Mouse (Mus musculus): Measurements from ENCODE around the gene Nod2. TPM values are rescaled to one million over a fixed set of nuclear protein-coding genes. Genes with fewer than 3 reads are reported as not detected.

Gene Nod2
- total RNA-seq, 2 experiments from 2014 or later, result 0.19 TPM; not detected in 1

DNA sequence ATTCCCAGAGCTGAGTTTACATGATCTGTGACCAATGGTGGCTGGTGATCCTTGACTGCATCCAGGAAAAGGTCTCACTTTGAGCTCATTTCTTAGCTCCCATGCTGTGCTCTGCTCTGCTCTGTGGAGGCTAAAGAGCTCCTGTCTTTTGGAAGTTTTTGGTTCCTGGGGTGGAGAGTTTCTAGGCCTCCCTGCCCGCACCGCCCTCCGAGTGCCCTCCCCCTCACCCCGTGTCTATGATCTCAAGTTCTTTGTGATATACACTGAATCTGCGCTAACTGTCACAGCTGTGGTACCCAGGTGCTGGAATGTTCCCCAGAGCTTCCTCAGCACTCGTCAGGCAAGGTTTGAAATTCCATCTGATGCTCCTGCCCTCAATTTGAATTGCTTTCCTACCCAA, 23.7 kb downstream of the Nod2 start:
- ATAC-seq (replicated peaks; ENCODE audit: low FRiP score, low TSS enrichment, poor library complexity, severe bottlenecking), result no peak

DNA sequence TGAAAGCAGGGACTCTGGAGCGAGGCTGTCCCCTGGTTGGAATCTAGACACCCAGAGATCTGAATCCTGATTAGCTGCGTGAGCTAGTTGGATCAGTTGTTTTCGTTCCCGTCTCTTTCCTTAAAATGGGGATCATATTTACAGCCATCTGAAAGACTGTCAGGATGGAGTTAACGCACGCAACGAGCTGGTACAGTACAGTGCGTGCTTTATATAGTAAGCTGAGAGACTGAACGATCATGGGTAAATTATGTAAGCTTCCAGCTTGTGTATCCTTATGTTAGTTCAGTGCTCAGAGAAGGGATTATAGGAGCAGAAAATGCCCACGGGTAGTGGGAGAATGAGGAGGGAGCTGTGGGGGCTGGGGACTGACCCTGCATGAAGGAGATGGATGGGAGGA, 24.5 kb downstream of the Nod2 start:
- ATAC-seq (replicated peaks; ENCODE audit: low FRiP score, low TSS enrichment, poor library complexity, severe bottlenecking), result no peak

- ATAC-seq (replicated peaks; ENCODE audit: low FRiP score, low TSS enrichment, poor library complexity, severe bottlenecking), result no peak
Measured at GRCm38 (mm10) chr8:88673859-88674258, 26.7 kb downstream of the Nod2 start.

DNA sequence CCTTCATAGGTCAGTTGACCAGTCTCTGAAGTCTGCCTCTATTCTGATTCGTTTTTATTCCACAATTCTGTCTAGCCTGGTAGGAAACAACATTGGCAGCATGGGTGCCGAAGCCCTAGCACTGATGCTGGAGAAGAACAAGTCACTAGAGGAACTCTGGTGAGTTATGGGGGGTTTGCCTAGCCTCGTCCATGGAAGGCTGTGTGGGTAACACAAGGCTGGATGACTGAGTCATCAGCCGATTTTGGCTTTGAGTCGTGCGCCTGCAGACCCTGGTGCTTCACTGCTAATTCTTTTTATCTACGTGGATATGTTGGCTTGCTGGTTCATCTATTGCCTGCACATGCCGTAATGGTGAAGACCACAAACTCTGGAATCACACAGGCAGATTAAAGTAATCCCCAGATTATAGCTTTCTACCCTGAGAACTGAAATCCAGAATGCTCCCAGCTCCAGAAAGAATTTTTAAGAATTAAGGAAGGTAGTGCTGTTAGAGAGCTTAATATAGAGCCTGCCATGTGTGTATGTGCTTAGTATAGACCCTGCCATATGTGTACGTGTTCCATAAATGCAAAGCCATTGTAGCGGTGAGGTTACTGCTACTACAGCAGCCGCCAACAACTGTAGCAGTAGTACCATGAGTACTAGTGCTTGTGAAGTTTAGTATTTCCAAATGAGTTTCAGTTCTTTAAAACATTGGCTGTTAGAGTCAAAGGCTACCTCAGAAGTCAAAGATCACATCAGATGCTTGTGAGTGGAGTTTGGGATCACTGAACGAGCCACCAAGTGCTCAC, 28.5 kb downstream of the Nod2 start:
- ATAC-seq (replicated peaks; ENCODE audit: low FRiP score, low TSS enrichment, poor library complexity, severe bottlenecking), result no peak

GRCm38 (mm10) chr8:88677071-88677470, 30.0 kb downstream of the Nod2 start:
- no peak for ATAC-seq (replicated peaks; ENCODE audit: low FRiP score, low TSS enrichment, poor library complexity, severe bottlenecking)

GRCm38 (mm10) chr8:88680566-88680965, 33.5 kb downstream of the Nod2 start:
- ATAC-seq (replicated peaks; ENCODE audit: low FRiP score, low TSS enrichment, poor library complexity, severe bottlenecking), result no peak

- ATAC-seq (replicated peaks; ENCODE audit: low FRiP score, low TSS enrichment, poor library complexity, severe bottlenecking), result no peak
Measured at GRCm38 (mm10) chr8:88681046-88681445, 33.9 kb downstream of the Nod2 start.

GRCm38 (mm10) chr8:88683656-88684289, 36.7 kb downstream of the Nod2 start:
- ATAC-seq (replicated peaks; ENCODE audit: low FRiP score, low TSS enrichment, poor library complexity, severe bottlenecking), result no peak

- ATAC-seq (replicated peaks; ENCODE audit: low FRiP score, low TSS enrichment, poor library complexity, severe bottlenecking), result no peak
Measured at GRCm38 (mm10) chr8:88686226-88686905, 39.3 kb downstream of the Nod2 start.

DNA sequence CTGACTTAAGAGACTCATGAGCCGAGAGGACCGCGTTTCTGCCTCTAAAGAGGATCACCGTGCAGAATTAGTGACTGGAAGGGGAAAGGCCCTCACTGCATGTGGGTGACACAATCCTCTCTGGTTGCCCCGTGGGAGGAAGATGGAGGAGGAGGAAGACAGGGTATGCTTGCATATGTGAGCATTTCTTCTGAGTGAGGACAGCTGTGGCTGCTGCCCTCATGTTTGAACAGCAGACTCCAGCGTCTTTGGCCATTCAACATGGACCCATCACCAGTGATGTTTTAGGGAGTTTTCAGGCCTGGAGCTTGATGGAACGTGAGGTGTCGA, 39.8 kb downstream of the Nod2 start:
- no peak for ATAC-seq (replicated peaks; ENCODE audit: low FRiP score, low TSS enrichment, poor library complexity, severe bottlenecking)

GRCm38 (mm10) chr8:88689151-88689550, 42.0 kb downstream of the Nod2 start:
- no peak for ATAC-seq (replicated peaks; ENCODE audit: low FRiP score, low TSS enrichment, poor library complexity, severe bottlenecking)

- ATAC-seq (replicated peaks; ENCODE audit: low FRiP score, low TSS enrichment, poor library complexity, severe bottlenecking), result no peak
Measured at GRCm38 (mm10) chr8:88689891-88690290, 42.8 kb downstream of the Nod2 start.

GRCm38 (mm10) chr8:88691342-88691948, 44.3 kb downstream of the Nod2 start:
- ATAC-seq (replicated peaks; ENCODE audit: low FRiP score, low TSS enrichment, poor library complexity, severe bottlenecking), result no peak

- ATAC-seq (replicated peaks; ENCODE audit: low FRiP score, low TSS enrichment, poor library complexity, severe bottlenecking), result no peak
Measured at GRCm38 (mm10) chr8:88691961-88692360, 44.8 kb downstream of the Nod2 start.

DNA sequence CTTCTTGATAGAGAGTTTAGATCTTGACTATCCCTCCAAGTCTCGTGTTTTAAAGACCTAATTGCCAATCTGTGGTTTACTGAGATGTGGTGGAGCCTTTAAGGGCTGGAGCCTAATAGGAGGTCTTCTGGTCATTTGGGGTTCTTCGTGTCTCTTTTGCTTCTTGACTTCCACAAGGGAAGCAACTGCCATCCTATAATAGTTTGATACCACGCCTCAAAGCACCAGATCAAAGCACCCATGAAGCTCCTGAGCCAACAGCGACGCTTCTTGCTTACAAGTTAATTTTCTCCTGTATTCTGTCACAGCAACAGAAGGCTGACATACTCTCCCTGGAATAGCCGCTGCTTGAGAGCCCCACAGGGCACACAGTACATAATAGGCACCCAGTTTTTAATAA, 45.8 kb downstream of the Nod2 start:
- no peak for ATAC-seq (replicated peaks; ENCODE audit: low FRiP score, low TSS enrichment, poor library complexity, severe bottlenecking)

- no peak for ATAC-seq (replicated peaks; ENCODE audit: low FRiP score, low TSS enrichment, poor library complexity, severe bottlenecking)
Measured at GRCm38 (mm10) chr8:88693376-88693775, 46.3 kb downstream of the Nod2 start.

DNA sequence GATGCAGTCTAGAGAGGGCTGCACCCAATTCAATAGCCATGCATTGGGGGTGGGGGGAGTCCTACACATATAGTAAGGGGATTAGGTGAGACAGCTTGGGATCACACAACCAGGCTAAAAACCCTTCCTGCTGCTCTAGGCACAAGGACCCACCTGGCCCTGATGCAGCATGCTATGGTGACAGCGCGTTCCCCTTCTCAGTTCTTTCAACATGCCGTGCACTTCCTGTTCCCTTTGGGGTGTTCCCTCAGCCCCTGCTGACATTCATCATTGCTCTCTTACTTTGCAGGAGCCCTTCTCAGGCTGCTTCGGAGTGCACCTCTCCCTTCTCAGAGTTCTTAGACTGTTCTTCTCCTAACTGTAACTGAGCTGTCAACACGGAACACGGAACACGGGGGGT, 47.2 kb downstream of the Nod2 start:
- no peak for ATAC-seq (replicated peaks; ENCODE audit: low FRiP score, low TSS enrichment, poor library complexity, severe bottlenecking)

GRCm38 (mm10) chr8:88696228-88696627, 49.1 kb downstream of the Nod2 start:
- ATAC-seq (replicated peaks; ENCODE audit: low FRiP score, low TSS enrichment, poor library complexity, severe bottlenecking), result 0 out of 2 replicates have a peak, but pooled peaks have one; percentile 7

DNA sequence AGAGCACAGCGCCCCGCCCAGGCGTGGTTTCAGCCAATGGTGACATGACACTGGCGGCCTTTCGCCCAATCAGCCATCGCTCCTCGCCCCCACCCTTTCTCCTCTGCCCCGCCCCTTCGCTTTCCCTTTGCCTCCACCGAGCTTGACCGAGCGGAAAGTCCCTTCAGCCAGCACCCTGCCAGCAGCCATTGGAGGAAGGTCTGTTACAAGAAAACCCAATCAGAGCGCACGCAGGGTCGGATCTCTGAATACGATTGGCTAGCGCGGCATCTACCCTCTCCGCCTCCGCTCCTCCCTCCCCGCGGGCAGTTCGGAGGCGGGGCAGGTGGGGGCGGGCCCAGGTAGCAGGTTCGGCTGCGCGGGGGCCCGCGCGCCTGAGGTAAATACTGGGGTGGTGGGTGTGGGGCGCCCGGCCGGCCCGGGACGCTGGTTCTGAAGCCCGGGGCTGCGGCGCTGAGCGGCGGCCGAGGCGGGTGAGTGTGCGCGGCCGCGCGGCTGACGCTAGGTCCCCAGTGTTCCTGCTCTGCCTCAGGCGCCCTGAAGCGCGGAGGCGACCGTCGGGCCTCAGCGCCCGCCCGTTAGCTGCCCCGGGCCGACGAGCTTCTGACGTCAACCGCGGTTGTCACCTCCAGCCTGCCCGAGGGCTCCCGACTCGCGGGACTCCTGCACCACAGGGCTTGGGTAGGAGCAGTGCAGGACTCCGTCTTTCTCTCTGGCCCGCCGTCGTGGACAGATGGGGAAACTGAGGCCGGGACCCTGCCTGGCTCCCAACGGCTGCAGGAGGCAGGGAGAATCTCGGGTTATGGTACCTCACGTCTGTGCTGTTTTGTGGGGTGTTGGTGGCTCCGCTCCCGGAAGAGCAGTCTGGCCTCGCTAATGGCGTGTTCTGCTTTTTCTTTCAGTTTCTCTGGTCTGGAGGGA, 49.9 kb downstream of the Nod2 start, which contains the start of gene Cyld:
TSS of gene Cyld (plus strand) at position 308 of the 921 bp plus-strand sequence.
- peak; percentile 97 for ATAC-seq (replicated peaks; ENCODE audit: low FRiP score, low TSS enrichment, poor library complexity, severe bottlenecking)
